In the genomic region with DNA sequence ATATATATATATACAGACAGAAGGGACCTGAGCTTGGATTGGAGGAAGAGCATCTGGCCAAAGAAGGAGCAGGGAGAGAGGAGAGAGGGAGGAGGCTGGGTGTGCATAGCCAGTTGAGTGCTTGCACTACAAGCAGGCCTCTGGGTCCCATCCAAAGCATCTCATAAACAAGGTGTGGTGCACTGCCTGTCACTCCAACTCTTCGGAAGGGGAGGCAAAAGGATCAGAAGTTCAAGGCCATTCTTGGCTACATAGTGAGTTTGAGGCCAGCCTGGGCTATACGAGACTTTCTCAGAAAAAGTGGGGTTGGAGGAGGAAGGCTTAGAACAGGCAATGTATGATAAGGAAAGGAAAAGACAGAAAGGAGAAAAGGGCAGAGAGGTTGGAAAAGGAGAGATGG, we compare ENCODE assay signal across 26 mouse cellular contexts. TPM values are rescaled to one million over a fixed set of nuclear protein-coding genes. Genes with fewer than 3 reads are reported as not detected.
DNase-seq lines count a peak whose midpoint lies in the region; TF ChIP-seq lines count a peak whose summit lies in the region.
"Had no signal": no experiment of that assay in that cellular context is flagged by ENCODE, and none has a peak within 500 bp of the region (broad histone marks: within the 10 kb centered on the region; RNA-seq: fewer than 3 reads in every experiment).

No protein-coding gene starts in this region.

- no peak overlapping the region for H3K4me3 ChIP-seq in bone marrow, adult 2 months (replicated peaks; ENCODE audit: control insufficient read depth, low read depth, low read length)
- H3K4me3 ChIP-seq: embryonic facial prominence, embryonic 13.5 days; embryonic facial prominence, embryonic 15.5 days; erythroblast, embryonic 14.5 days; forebrain, embryonic 10.5 days; forebrain, embryonic 12.5 days had no signal

- no peak for TF ChIP-seq POLR2A in bone marrow, adult 2 months (IDR thresholded peaks at IDR 0.05; ENCODE audit: borderline replicate concordance, control insufficient read depth, low read depth, low read length)

- no peak for TF ChIP-seq CTCF in bone marrow, adult 2 months (IDR thresholded peaks at IDR 0.05; ENCODE audit: control insufficient read depth, insufficient read depth, low read length)

- 0 out of 2 replicates have a peak overlapping the region, but pooled peaks have one; percentile 9 for H3K27ac ChIP-seq in bone marrow, adult 2 months (ENCODE audit: control insufficient read depth, insufficient read depth, low read depth, low read length, poor library complexity)
- H3K27ac ChIP-seq: embryonic facial prominence, embryonic 13.5 days; embryonic facial prominence, embryonic 15.5 days; forebrain, embryonic 10.5 days; forebrain, embryonic 12.5 days had no signal

- DNase-seq in spleen, postnatal 4 days (ENCODE audit: low spot score in 2 of 2) = peak; percentile 7 to 52
- no peak for DNase-seq in spleen, postnatal 36 days (ENCODE audit: low spot score in 2 of 2)
- peak; percentile 3 for DNase-seq in testis, postnatal 14 days (ENCODE audit: low spot score)
- DNase-seq in natural killer cell, adult 2 months (ENCODE audit: low spot score in 2 of 2) = no peak
- DNase-seq in embryo, embryonic 11 days = no peak
- DNase-seq: adrenal gland, adult 8-10 months; adrenal gland, postnatal 25 days; cerebellum, adult 11-12 months; cerebellum, adult 2 months; cerebellum, adult 9-10 months; cerebellum, postnatal 10 days; cerebellum, postnatal 25 days had no signal

- WGBS in bone marrow, adult 2 months = 68% methylated on average over 2 of the region's 2 CpGs

- H3K4me1 ChIP-seq in bone marrow, adult 2 months (ENCODE audit: control insufficient read depth, insufficient read depth, low read length) = peaks cover 23% of the 10 kb centered on the region
- H3K4me1 ChIP-seq: embryonic facial prominence, embryonic 13.5 days; embryonic facial prominence, embryonic 15.5 days; forebrain, embryonic 10.5 days; forebrain, embryonic 12.5 days had no signal

RNA-seq across cellular contexts. Expression of a gene that starts 10.1 kb away (rescaled TPM):
- polyA plus RNA-seq in bone marrow, adult 2 months (2011; ENCODE audit: insufficient read depth, insufficient read length, low replicate concordance, missing spikeins) = 27.5 and 45.8 TPM in 2 replicates
- polyA plus RNA-seq: activated CD4-positive, CD25-positive, alpha-beta regulatory T cell, adult 4 months; erythroblast, embryonic 14.5 days; forebrain, embryonic 16.5 days had no signal

RNA-seq across cellular contexts. Expression of a gene that starts 31.9 kb away (rescaled TPM):
- 12.3 and 32.6 TPM in 2 replicates for polyA plus RNA-seq in bone marrow, adult 2 months (2011; ENCODE audit: insufficient read depth, insufficient read length, low replicate concordance, missing spikeins)
- polyA plus RNA-seq: C2C12; cerebellum, adult 2 months; cortical plate, adult 2 months; embryonic facial prominence, embryonic 11.5 days; embryonic facial prominence, embryonic 13.5 days; erythroblast, embryonic 14.5 days; forebrain, embryonic 10.5 days; forebrain, embryonic 12.5 days; forebrain, embryonic 14.5 days; forebrain, embryonic 16.5 days; G1E; Patski had no signal

RNA-seq across cellular contexts. Expression of a gene that starts 38.4 kb away (rescaled TPM):
- 9.5 and 18.7 TPM in 2 replicates for polyA plus RNA-seq in bone marrow, adult 2 months (2011; ENCODE audit: insufficient read depth, insufficient read length, low replicate concordance, missing spikeins)

RNA-seq across cellular contexts. Expression of a gene that starts 38.5 kb away (rescaled TPM):
- polyA plus RNA-seq in bone marrow, adult 2 months (2011; ENCODE audit: insufficient read depth, insufficient read length, low replicate concordance, missing spikeins) = 25.6 and 45.6 TPM in 2 replicates

RNA-seq across cellular contexts. Expression of a gene that starts 45.6 kb away (rescaled TPM):
- polyA plus RNA-seq in bone marrow, adult 2 months (2011; ENCODE audit: insufficient read depth, insufficient read length, low replicate concordance, missing spikeins) = 30.9 and 80.6 TPM in 2 replicates
- polyA plus RNA-seq: activated CD4-positive, CD25-positive, alpha-beta regulatory T cell, adult 4 months; C2C12; embryonic facial prominence, embryonic 11.5 days; embryonic facial prominence, embryonic 13.5 days; erythroblast, embryonic 14.5 days; forebrain, embryonic 10.5 days; forebrain, embryonic 12.5 days; forebrain, embryonic 14.5 days; forebrain, embryonic 16.5 days; Patski had no signal

Comparison
In these comparisons a context has a peak if more than half of its experiments do, and no peak if none do; other contexts are left out.
1. DNase-seq: peak in spleen, postnatal 4 days (2 of 2) and testis, postnatal 14 days (single experiment); none in spleen, postnatal 36 days (0 of 2), natural killer cell, adult 2 months (0 of 2) and embryo, embryonic 11 days (single experiment).